Mouse (Mus musculus) limb, embryonic 11.5 days (tissue): Measurements from ENCODE around the gene Scube3. TPM values are rescaled to one million over a fixed set of nuclear protein-coding genes. Genes with fewer than 3 reads are reported as not detected.
"Not testable (repeated sequence)": the region's sequence is repeated elsewhere in the genome, so short reads cannot be mapped to it uniquely, and the experiment has no call there.

Experiments used
- ATAC-seq: fragments of 200-750 bp; cut with Nextera tagmentation; 2 replicates; pipeline ENCODE4 v1.8.0; 2017; ENCODE audit warnings: low read depth; ENCODE audit not compliant: insufficient number of reproducible peaks, low FRiP score, low TSS enrichment
- DNase-seq: peaks from one replicate; pipeline ENCODE4 v3.0.0-alpha.2; 2015; ENCODE audit warnings: low spot score
- H3K27ac ChIP-seq: fragments of 300-500 bp; sonication (generic); replicated peaks from 2 replicates; pipeline ENCODE4 v1.5.1; 2014; ENCODE audit warnings: low read depth, mild to moderate bottlenecking, low read length
- H3K27me3 ChIP-seq: fragments of 300-500 bp; sonication (generic); 2 replicates; pipeline ENCODE4 v1.6.1; 2014; ENCODE audit warnings: mild to moderate bottlenecking, low read length, mixed read lengths; ENCODE audit not compliant: control insufficient read depth, insufficient read depth
- H3K36me3 ChIP-seq: fragments of 300-500 bp; sonication (generic); 2 replicates; pipeline ENCODE4 v1.6.1; 2014; ENCODE audit warnings: mild to moderate bottlenecking, low read length, moderate library complexity, mixed read lengths; ENCODE audit not compliant: control insufficient read depth, insufficient read depth
- H3K4me1 ChIP-seq: fragments of 300-500 bp; sonication (generic); 2 replicates; pipeline ENCODE4 v1.6.1; 2014; ENCODE audit warnings: low read length, mixed read lengths; ENCODE audit not compliant: control insufficient read depth, insufficient read depth
- H3K4me2 ChIP-seq: fragments of 300-500 bp; sonication (generic); 2 replicates; pipeline ENCODE4 v1.6.1; 2014; ENCODE audit warnings: low read depth, mild to moderate bottlenecking, moderate library complexity; ENCODE audit not compliant: severe bottlenecking
- H3K4me3 ChIP-seq: fragments of 300-500 bp; sonication (generic); 2 replicates; pipeline ENCODE4 v1.5.1; 2014; ENCODE audit warnings: low read depth, low read length
- H3K9ac ChIP-seq: fragments of 300-500 bp; sonication (generic); 2 replicates; pipeline ENCODE4 v1.6.1; 2014; ENCODE audit warnings: mild to moderate bottlenecking, low read length
- H3K9me3 ChIP-seq: fragments of 300-500 bp; sonication (generic); 2 replicates; pipeline ENCODE4 v1.6.1; 2016; ENCODE audit warnings: low read length; ENCODE audit not compliant: control insufficient read depth
- WGBS: fragments of 180-500 bp; shearing (Covaris S2); extraction: QIAGEN DNeasy Blood & Tissue Kit; methylation state at CpG from one replicate; pipeline ENCODE4 v1.1.7; 2014; 5-methylcytosine and 5-hydroxymethylcytosine counted together
- polyA plus RNA-seq: library from polyadenylated mRNA; unstranded; fragments of >200 nt; fragmentation: Nextera tagmentation; extraction: Ambion mirVana; gene quantifications from 2 replicates; pipeline ENCODE4 v1.2.1, GENCODE M21; 2014

Gene Scube3
- polyA plus RNA-seq, 1 experiment from 2014 or later = 11.8 TPM

GRCm38 (mm10) chr17:28209457-28210110 lies 67.6 kb downstream of the Scube3 start:
- Histone ChIP-seq H3K9ac (no peak overlapping the region), H3K4me3 (no peak overlapping the region), H3K27ac (no peak overlapping the region), H3K4me1 (peaks cover 16% of the 10 kb centered on the region), H3K27me3 (no peaks in the 10 kb centered on the region), H3K36me3 (no peaks in the 10 kb centered on the region), H3K9me3 (no peaks in the 10 kb centered on the region), H3K4me2 (no peak overlapping the region)
- DNase-seq (no peak), ATAC-seq (no peak)
- 71% methylated on average over 4 of the region's 4 CpGs for WGBS

GRCm38 (mm10) chr17:28211921-28212341 lies 70.0 kb downstream of the Scube3 start:
- no peak for ATAC-seq
- Histone ChIP-seq H3K36me3 (no peaks in the 10 kb centered on the region), H3K27me3 (no peaks in the 10 kb centered on the region), H3K27ac (no peak overlapping the region), H3K4me2 (no peak overlapping the region), H3K9me3 (no peaks in the 10 kb centered on the region), H3K4me3 (no peak overlapping the region), H3K4me1 (peaks cover 16% of the 10 kb centered on the region), H3K9ac (no peak overlapping the region)
- WGBS = 71% methylated on average over 6 of the region's 6 CpGs
- DNase-seq = no peak

- Histone ChIP-seq H3K27ac (no peak overlapping the region), H3K36me3 (no peaks in the 10 kb centered on the region)
- WGBS = 70% methylated on average over 9 of the region's 9 CpGs
Observed at GRCm38 (mm10) chr17:28212391-28212790, 70.5 kb downstream of the Scube3 start.

GRCm38 (mm10) chr17:28213236-28213635 lies 71.3 kb downstream of the Scube3 start:
- DNase-seq (no peak), ATAC-seq (no peak)
- Histone ChIP-seq H3K27me3 (no peaks in the 10 kb centered on the region), H3K27ac (no peak overlapping the region), H3K9me3 (no peaks in the 10 kb centered on the region), H3K36me3 (no peaks in the 10 kb centered on the region), H3K9ac (no peak overlapping the region), H3K4me1 (peaks cover 11% of the 10 kb centered on the region), H3K4me2 (no peak overlapping the region), H3K4me3 (no peak overlapping the region)
- 31% methylated on average over 4 of the region's 4 CpGs for WGBS

More at GRCm38 (mm10) chr17:28212391-28212790, 70.5 kb downstream of the Scube3 start:
- no peak for ATAC-seq
- Histone ChIP-seq H3K4me1 (peaks cover 12% of the 10 kb centered on the region), H3K9me3 (no peaks in the 10 kb centered on the region), H3K27me3 (no peaks in the 10 kb centered on the region), H3K9ac (no peak overlapping the region; the same call in 1 of the 2 replicates), H3K4me3 (no peak overlapping the region), H3K4me2 (no peak overlapping the region)
- DNase-seq = no peak

DNA sequence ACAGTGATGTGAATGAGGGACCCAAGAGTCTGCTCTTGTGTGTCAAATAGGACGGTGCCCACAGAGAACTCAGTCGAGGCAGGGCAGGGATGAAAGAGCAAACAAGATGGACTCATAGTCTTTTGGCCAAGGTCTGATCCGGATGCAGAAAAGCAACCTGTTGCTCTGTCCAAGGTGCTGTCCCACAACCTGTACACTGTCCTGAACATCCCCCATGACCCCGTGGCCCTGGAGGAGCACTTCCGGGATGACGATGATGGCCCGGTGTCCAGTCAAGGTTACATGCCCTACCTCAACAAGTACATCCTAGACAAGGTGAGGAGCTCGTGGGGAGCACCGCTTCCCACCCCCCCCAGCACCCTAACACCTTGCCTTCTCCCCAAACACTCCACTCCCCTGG lies 74.8 kb downstream of the Scube3 start:
- H3K4me3 ChIP-seq = no peak overlapping the region
- H3K9ac ChIP-seq = no peak overlapping the region
- DNase-seq (no peak), ATAC-seq (no peak)
- peaks cover 6% of the 10 kb centered on the region for H3K4me1 ChIP-seq
- no peaks in the 10 kb centered on the region for H3K27me3 ChIP-seq
- no peaks in the 10 kb centered on the region for H3K9me3 ChIP-seq
- WGBS = 85% methylated on average over 9 of the region's 9 CpGs
- no peak overlapping the region for H3K4me2 ChIP-seq
- no peak overlapping the region for H3K27ac ChIP-seq
- no peaks in the 10 kb centered on the region for H3K36me3 ChIP-seq

DNA sequence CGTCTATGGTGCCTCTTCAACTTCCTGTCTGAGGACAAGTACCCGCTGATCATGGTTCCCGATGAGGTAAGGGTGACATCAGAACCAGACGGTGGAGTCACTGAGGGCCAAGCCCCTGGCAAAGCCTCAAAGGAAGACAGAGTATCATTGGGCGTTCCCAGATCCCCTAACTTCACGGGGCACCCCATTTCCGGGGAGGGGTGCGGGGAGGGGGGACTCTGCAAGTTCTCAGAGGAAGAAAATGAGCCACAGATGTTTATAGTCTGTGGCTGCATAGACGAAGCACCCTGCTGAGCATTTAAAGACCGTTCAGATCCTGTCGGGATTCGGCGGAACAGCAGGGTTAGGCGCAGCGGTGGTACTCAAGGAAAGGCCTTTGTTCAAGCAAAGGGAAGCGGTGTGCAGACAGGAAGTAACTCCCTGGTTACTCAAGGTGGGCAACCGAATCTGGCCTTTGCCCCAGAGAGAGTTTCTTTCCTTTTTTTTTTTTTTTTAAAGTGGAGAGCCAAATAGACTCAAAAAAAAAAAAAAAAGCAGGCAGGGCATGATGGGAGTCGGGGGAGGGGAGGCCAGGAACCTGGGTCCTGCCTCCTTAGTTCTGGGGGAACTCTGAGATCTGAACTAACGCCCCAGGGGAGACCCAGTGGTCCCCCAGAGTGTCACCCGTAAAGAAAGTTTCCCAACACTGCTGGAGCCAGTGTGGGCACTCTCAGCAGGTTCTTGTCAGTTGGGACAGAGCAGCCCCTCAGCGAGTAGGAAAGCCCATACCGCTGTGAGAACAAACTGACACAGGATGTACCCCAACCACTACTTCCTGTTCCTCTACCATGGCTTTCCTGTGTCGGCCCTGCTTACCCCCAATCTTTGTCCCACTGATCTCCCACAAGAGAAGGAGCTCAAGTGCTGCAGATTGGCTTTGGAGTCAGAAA lies 76.0 kb downstream of the Scube3 start:
- 16% methylated on average over 23 of the region's 23 CpGs for WGBS
- peaks cover 9% of the 10 kb centered on the region for H3K4me1 ChIP-seq
- ATAC-seq (0 out of 2 replicates have a peak, but pooled peaks have one; percentile 19), DNase-seq (peak; percentile 62)
- no peaks in the 10 kb centered on the region for H3K27me3 ChIP-seq
- H3K9ac ChIP-seq = peak overlapping the region; percentile 38; the same call in 1 of the 2 replicates
- H3K4me2 ChIP-seq = peak overlapping the region; percentile 21
- peak overlapping the region; percentile 84 for H3K27ac ChIP-seq
- H3K9me3 ChIP-seq = no peaks in the 10 kb centered on the region
- H3K36me3 ChIP-seq = no peaks in the 10 kb centered on the region
- no peak overlapping the region for H3K4me3 ChIP-seq

DNA sequence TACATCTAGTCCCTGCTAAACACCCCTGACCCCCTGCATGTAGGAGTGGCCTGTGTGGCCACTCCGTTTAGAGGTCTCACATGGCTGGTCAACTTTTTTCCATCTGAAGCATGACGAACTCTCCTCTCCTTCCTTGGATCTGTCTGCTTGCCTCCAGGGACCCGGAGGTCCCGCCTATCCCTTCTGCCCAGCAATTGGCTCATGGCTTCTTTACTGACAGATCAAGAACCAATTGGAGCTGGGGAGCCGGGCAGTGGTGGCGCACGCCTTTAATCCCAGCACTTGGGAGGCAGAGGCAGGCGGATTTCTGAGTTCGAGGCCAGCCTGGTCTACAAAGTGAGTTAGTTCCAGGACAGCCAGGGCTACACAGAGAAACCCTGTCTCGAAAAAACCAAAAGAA lies 80.5 kb downstream of the Scube3 start:
- whole genome bisulfite sequencing = 92% methylated on average over 10 of the region's 10 CpGs
- not testable (repeated sequence) for H3K27me3 ChIP-seq, ATAC-seq

GRCm38 (mm10) chr17:28223561-28224391 lies 81.8 kb downstream of the Scube3 start:
- WGBS = 2% methylated on average over 46 of the region's 46 CpGs
- H3K4me3 ChIP-seq = peak overlapping the region; percentile 47
- no peaks in the 10 kb centered on the region for H3K9me3 ChIP-seq

More for the DNA sequence above, 80.5 kb downstream of the Scube3 start:
- peaks cover 21% of the 10 kb centered on the region for H3K4me1 ChIP-seq
- H3K36me3 ChIP-seq, H3K4me2 ChIP-seq, DNase-seq, H3K9ac ChIP-seq, H3K4me3 ChIP-seq, H3K9me3 ChIP-seq, H3K27ac ChIP-seq: not testable (repeated sequence)

More at GRCm38 (mm10) chr17:28223561-28224391, 81.8 kb downstream of the Scube3 start:
- Histone ChIP-seq H3K9ac (peak overlapping the region; percentile 88), H3K4me2 (peak overlapping the region; percentile 93), H3K4me1 (peaks cover 15% of the 10 kb centered on the region; the same call in 1 of the 2 replicates), H3K27ac (peak overlapping the region; percentile 87), H3K36me3 (no peaks in the 10 kb centered on the region; the same call in 1 of the 2 replicates), H3K27me3 (no peaks in the 10 kb centered on the region)
- ATAC-seq (peak; percentile 82), DNase-seq (peak; percentile 94)
